Mouse (Mus musculus) cerebral cortex, adult 2 months (tissue): ENCODE data around the gene Plxdc2.

Experiments
- WGBS: fragments of 180-500 bp; shearing (Covaris S2); methylation state at CpG from one replicate; pipeline ENCODE4 v1.1.7; 2018; 5-methylcytosine and 5-hydroxymethylcytosine counted together

Gene Plxdc2

DNA sequence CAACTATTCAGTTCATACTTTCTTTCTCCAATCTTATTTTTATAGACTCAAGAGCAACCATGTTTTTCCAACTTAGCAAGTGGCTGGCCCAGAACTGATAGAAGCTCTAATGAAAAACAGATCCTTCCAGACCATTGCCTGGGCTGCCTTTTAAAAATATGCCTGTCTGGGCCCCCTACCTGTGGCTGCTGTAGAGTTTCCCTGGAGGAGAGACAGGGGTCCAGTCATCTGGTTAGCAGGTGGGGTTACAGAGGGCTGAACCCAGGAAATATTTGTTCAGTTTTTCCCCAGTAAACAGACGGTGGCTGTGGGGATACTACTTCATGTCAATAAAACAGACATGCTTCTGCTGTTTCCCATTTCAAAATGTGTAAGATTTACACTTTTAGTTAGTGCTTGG is 222.0 kb downstream of the Plxdc2 start:
- WGBS = 88% methylated on average over 1 of the region's 1 CpGs

DNA sequence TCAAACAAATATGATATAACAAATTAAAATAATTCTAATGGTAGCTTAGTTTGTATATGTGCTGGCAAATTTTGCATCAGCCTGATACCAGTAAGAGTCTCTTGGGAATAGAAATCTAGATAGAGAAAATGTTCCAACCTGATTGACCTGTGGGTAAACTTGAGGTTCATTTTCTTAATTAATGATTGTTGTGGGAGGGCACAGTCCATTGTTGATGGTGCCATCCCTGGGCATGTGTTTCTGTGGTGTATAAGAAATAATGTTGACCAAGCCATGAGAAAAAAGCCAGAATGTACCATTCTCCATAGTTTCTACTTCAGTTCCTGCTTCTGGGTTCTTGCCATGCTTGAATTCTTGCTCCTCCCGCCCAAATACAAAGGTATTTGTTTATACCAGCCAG is 239.3 kb downstream of the Plxdc2 start:
- WGBS = 83% methylated on average over 1 of the region's 1 CpGs

DNA sequence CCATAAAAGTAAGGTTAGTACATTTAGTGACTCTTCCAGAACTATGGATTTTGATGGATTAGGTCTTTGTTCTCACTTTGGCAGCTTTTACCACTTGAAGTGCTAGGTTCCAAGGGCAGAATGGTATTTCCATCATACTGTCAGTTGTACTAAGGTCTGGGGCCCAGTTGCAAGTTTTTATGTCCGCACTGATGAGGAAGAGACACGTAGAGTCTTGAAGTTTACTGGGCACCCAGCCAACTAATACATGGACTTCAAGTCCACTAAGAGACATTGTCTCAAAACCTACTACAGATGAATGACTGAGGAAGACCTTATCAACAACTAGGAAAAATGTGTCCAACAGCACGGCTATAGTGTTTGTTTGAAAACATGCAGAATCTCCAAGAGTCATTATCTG is 242.1 kb downstream of the Plxdc2 start:
- WGBS = 70% methylated on average over 3 of the region's 3 CpGs

DNA sequence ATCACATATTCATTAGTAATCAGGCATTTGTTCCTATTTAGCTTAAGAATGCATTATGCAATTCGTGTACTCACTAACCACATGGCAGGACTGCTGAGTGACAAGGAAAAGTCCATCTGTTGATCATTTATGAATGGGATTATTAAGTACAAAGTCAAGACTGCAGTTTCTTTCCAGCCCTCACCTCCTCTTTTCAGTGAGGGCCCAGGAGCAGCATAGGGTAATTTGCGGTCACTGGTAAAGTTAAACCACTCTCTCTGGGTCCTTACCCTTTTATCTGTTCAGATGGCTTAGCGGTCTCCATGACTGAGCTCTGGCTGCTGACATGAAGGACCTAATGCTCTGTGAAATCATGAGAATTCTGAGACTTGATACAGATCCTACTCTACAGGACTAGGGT is 248.2 kb downstream of the Plxdc2 start:
- WGBS = 91% methylated on average over 3 of the region's 3 CpGs

DNA sequence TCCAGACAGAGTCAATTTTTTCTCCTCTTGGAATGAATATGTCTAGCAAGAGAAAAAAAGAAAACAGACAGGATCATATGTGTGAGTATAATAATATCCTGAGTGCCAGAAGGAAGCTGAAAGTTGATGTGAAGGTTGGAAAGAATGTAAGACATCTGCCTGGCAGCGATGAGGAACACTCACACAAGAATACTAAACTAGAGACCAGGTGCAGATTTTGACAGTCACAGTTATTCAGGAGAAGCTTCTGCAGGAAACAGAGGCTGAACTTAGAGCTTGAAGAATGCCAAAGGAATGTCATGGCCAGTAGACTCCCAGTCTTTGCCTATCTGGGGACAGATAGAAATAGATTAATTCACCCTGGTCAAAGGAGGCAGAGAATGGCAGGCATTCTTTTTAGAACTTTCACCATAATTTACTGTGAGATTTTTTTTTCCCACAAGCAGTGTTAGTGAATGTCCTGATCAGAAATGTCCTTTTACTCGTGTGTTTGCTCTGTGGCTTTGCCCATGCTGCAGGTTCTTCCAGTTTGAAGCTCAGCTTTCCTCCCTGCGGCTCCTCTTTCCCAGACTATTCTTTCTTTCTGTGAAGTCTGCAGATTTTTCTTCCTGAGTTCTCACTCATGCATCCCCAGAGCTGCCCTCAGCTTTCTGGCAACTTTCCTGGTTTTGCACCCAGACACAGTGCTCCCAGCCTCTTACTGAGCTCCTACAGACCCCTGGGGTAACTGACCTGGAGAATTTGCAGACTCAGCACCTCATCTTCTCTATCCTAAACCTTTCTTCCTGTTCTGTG is 251.9 kb downstream of the Plxdc2 start:
- WGBS = 26% methylated on average over 3 of the region's 3 CpGs

DNA sequence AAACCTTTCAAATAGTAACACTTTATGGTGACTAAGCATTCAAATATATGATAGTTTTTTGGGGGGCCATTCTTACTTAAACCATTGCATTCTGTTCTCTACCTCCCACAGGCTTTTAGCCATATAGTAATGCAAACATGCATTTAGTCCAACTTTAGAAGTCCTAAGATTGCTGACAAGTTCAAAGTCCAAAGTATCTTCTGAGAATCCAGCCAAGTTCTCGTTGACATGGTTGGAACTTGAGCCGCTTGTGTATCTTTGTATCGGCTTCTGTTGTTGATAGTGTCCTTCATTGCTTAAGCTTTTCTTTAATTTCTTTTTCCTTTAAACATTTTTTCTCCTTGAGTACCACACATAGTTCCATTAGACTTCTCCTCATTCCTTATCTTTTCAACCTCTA is 286.0 kb downstream of the Plxdc2 start:
- 93% methylated on average over 3 of the region's 3 CpGs for WGBS

GRCm38 (mm10) chr2:16651713-16652112 is 295.6 kb downstream of the Plxdc2 start:
- 72% methylated on average over 2 of the region's 2 CpGs for WGBS

DNA sequence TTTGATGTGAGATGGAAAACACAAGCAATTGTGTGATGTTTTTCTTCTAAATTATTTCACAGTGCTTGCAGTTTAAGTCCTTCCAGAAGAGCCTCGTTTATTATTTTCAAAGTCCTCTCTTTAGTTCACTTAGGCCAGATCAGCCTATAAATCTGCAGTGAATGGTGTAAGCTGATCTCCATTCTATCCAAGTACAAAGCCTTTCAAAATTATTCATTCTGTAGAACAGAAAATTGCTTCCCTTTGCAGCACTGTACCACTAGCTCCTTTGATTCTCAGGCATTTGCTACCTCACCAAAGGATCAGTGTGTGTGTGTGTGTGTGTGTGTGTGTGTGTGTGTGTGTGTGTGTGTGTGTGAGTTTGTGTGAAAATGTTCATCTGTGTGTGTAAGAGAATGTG is 308.4 kb downstream of the Plxdc2 start:
- 49% methylated on average over 1 of the region's 1 CpGs for WGBS

- 95% methylated on average over 1 of the region's 1 CpGs for WGBS
Measured at GRCm38 (mm10) chr2:16668391-16668790, 312.3 kb downstream of the Plxdc2 start.

DNA sequence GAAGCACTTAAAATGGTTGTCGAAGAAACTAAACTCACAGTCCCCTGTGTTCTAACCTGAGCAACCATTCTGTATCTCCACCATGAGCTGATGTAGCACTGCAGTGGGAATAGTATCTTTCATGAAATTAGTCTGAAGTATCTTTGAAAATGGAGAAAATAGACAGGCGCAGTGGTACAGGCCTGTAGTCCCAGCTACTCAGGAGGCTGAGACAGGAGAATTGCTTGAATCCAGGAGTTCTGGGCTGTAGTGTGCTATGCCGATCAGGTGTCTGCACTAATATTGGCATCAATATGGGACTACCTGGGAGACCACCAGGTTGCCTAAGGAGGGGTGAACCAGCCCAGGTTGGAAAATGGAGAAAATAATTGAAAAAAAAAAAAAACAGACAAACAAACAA is 326.8 kb downstream of the Plxdc2 start:
- WGBS = over 99% methylated on average over 3 of the region's 3 CpGs

DNA sequence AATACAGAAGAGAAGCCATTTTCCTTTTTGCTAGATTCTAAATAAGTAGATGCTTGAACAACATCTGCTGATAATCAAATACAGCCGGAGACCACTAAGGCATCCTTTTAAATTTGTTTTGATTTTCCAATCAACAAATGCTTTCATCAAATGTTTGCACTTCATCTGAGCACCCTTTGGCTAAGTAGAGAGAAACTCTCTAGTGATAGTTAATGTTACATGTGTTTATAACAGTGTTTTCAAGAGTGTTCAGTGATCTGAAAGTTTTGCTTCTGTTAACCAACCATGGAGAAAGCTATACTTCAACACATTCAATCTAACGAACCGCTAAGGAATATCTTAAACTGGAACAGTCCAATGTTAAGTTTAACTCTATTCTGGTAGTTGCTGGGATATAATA is 327.6 kb downstream of the Plxdc2 start:
- WGBS = 77% methylated on average over 3 of the region's 3 CpGs

DNA sequence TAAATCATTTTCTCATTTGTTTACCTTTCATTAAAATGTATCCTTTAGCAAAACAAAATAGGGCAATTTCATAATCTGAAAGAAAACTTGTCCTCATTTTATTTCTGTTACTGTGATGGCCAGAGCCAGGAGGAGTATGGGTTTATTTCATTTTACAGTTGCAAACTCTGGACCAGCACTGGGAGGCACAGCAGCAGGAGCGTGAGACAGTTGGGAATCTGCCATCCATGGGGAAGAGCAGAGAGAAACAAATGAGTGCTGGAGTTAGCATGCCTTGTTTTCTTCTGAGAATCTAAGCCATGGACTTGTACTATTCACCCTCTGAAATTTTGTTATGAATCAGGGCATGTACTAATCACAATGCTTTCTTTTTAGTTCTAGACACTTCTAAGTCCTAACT is 328.4 kb downstream of the Plxdc2 start:
- 59% methylated on average over 1 of the region's 1 CpGs for WGBS

- WGBS = 78% methylated on average over 2 of the region's 2 CpGs
Measured at GRCm38 (mm10) chr2:16696390-16696789, 340.3 kb downstream of the Plxdc2 start.

GRCm38 (mm10) chr2:16697181-16697580 is 341.1 kb downstream of the Plxdc2 start:
- 82% methylated on average over 5 of the region's 5 CpGs for WGBS

DNA sequence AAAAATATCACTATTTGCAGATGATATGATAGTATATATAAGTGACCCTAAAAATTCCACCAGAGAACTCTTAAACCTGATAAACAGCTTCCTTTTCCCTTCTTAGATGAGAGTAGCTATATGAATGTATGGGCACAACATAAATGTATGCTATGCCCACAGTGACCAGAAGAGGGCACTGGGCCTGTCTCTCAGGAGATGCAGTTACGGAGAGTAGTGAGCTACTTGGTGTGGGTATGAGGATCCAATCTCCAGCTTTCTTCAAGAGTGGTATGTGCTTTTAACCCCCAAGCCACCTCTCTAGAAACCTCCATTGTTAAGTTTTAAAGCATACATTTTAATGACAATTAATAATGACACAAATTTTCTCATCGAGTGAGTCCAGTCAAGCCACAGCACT is 350.1 kb downstream of the Plxdc2 start:
- 93% methylated on average over 2 of the region's 2 CpGs for whole genome bisulfite sequencing

DNA sequence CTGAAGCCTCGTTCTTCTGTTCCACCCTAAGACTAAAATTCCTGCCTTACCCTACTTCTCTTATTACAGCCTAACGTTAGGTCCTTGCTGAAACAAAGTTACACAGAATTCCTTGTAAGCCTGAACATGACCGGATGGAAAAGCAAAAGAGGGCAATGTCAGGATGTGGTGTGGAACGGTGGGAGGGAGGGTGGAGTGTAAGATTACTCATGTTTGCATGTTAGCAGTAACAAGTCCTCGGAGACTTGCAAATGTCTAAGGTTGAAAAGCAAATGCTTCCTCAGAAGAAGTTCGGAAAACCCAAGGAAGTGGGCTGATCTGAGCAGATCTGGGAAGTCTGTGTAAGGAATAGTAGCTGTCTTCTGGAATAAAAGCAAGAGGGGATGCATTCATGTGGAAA is 353.8 kb downstream of the Plxdc2 start:
- WGBS = 76% methylated on average over 6 of the region's 6 CpGs

DNA sequence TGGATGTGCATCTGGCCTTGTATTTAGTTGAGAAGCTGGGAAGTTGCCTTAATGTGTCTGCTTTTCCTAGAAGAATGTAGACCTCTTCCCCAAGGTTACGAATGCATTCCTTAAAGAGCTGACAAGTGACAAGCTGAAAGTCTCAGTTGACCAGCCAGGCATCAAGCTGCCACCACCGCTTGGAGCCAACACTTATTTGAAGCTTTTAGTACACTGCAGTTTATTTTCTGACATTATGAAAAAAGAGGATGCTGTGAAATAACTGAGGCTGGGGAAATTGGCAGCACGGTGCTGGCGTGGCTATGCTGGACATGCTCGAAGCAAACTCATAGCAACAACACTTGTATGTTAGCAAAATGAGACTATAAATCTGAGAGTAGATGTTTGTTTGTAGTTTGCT is 374.9 kb downstream of the Plxdc2 start:
- WGBS = 78% methylated on average over 5 of the region's 5 CpGs

DNA sequence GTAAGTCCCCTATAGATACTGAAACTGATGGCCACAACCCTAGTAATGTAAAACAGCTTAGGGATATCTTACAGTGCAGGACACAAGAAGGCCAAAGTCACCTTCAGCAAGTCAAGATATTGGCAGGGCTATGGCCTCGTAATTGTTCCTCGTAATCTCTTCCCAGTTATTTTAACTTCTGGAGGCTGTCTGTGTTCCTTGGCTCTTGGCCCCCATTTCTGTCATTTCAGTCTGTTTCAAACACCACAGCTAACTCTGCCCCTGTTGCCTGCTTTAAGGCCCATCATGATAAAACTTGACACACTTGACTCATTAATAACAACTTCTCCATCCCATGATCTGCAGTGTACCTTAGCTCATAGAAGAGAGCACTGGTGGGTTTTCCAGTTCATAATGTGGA is 378.3 kb downstream of the Plxdc2 start:
- WGBS = 95% methylated on average over 2 of the region's 2 CpGs

- WGBS = 17% methylated on average over 8 of the region's 8 CpGs
Measured at GRCm38 (mm10) chr2:16738241-16738640, 382.1 kb downstream of the Plxdc2 start.

GRCm38 (mm10) chr2:16741813-16742212 is 385.7 kb downstream of the Plxdc2 start:
- WGBS = 78% methylated on average over 3 of the region's 3 CpGs

DNA sequence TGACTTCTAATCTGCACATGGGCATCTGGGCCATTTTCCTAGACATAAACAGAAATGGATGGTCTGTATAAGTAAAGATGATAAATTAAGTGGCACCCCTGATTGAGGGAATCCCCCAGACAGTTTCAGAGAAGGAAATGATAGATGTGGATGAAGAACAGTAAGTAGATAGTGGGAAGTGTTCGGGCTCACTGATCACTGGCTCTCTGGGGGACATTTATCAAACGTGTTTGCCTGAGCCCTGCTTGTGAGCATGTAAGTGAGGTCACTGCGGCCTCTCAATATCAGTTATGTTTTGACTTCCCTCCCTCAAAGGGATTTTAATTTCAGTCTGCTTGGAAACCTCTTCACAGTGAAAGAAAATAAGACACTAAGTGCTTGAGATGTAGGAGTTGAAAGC is 387.5 kb downstream of the Plxdc2 start:
- whole genome bisulfite sequencing = 85% methylated on average over 3 of the region's 3 CpGs

DNA sequence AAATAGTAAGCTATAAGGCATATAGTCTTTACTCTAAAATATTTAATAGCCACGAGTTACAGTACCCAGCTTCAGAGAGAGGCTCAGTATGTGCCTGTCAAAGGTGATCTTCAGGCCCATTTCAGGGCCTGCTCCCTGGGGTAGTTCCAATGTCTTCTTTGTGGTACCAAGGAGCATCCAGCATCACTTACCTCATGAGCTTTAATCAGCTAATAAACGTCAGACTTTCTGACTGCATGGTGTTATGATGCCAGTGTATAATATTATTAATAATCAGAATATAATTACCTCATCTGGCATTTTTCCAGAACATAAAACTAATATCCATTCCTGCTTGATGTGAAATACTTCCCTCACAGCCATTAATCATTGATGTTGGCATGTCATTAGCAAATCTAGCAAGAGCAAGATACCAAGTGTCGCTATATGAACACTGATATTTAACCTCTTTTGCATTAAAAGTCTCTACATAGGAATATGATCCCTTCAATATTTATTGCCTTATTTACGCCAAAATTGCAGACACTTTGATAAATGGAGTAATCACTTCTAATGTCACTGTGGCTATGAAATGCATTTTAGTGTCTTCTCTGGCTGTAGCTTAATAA is 393.3 kb downstream of the Plxdc2 start:
- 90% methylated on average over 4 of the region's 4 CpGs for WGBS

DNA sequence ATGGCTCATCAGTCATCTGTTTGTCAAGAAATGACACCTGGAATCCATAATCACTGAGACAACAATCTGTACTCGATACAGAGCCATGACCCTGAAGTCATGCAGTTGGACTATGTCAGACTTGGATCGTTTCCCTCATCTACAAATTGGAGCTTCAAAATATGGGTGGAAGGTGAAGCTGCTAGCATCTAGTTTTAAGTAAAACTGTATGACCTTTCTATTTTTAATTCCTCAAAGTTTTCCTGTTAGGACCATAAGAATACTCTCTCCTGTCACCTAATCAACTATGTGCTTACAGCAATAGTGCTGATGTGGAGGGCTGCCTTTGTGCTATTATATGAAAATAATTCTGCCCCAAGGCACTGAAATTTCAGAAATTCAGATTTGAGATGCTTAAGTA is 401.1 kb downstream of the Plxdc2 start:
- 86% methylated on average over 2 of the region's 2 CpGs for WGBS

DNA sequence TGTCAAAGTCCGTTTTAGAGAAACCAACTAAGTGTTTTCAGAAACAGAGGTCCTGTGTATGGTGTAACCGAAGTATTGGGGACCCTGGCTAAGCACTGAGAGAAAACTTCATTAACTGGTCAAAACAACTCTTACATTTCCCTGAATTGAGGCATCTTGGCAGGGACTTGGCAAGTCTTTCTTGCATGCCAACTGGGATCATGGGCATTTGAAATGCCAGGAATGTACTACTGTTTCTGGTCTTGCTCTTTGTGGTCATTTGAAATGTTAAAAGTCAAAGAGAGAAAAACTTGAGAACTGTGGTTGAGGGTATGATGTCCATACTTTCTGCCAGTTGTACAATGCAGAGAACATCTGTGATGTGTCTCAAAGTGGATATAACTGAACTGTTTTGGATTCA is 403.7 kb downstream of the Plxdc2 start:
- WGBS = 63% methylated on average over 2 of the region's 2 CpGs
